Mouse (Mus musculus): ENCODE data around the gene Slc11a1.

- TF ChIP-seq CTCF (IDR thresholded peaks at IDR 0.05; ENCODE audit: extremely low read depth, insufficient read length, insufficient replicate concordance, low read depth, low read length) = no peak
- no peak for TF ChIP-seq POLR2A (IDR thresholded peaks at IDR 0.05; ENCODE audit: low read depth, low read length)
Measured at GRCm38 (mm10) chr1:74384525-74384924, 9.5 kb downstream of the Slc11a1 start.
